Mouse (Mus musculus) adrenal gland, postnatal 10 days (tissue): ENCODE measurements around the gene Bpifa6. TPM values are rescaled to one million over a fixed set of nuclear protein-coding genes. Genes with fewer than 3 reads are reported as not detected.

ENCODE experiments used
- DNase-seq: peaks from one replicate; pipeline ENCODE4 v3.0.0; 2021; ENCODE audit warnings: mixed read lengths
- total RNA-seq, 2 experiments: library from RNA; stranded (reverse); gene quantifications; 2 replicates each; pipeline ENCODE4 v1.2.3; 2021

Bpifa6 gene
- total RNA-seq, 2 experiments from 2014 or later: not detected

- DNase-seq: no peak
Observed at GRCm38 (mm10) chr2:154044743-154045142, 70.0 kb downstream of the Bpifa6 start.

Other genes starting within 250 kb of the Bpifa6 start
- 100 to 1,000 TPM; 107 to 115 TPM for gene Mapre1, start 233.7 kb upstream of the Bpifa6 start, total RNA-seq
- gene Efcab8, start 195.0 kb upstream of the Bpifa6 start, total RNA-seq: under 1 TPM; 0.18 to 0.30 TPM
- gene Sun5, start 103.9 kb upstream of the Bpifa6 start, total RNA-seq: not detected
- under 1 TPM in 1 of 2 experiments, not detected in 1; 0.15 TPM for gene Bpifb2, start 99.9 kb upstream of the Bpifa6 start, total RNA-seq
- gene Bpifb6, start 74.6 kb upstream of the Bpifa6 start, total RNA-seq: 1 to 10 TPM; 1.2 to 1.7 TPM
- not detected for gene Bpifb3, start 56.7 kb upstream of the Bpifa6 start, total RNA-seq
- not detected for gene Bpifb4, start 36.7 kb upstream of the Bpifa6 start, total RNA-seq
- under 1 TPM; 0.70 to 0.75 TPM for gene Bpifa2, start 33.3 kb downstream of the Bpifa6 start, total RNA-seq
- not detected for gene Bpifa3, start 155.4 kb downstream of the Bpifa6 start, total RNA-seq
- not detected for gene Bpifa1, start 167.9 kb downstream of the Bpifa6 start, total RNA-seq
- gene Bpifa5, start 187.7 kb downstream of the Bpifa6 start, total RNA-seq: not detected
- gene Bpifb1, start 215.9 kb downstream of the Bpifa6 start, total RNA-seq: not detected
- gene Bpifb5, start 248.8 kb downstream of the Bpifa6 start, total RNA-seq: under 1 TPM in 1 of 2 experiments, not detected in 1; 0.18 TPM